Mouse (Mus musculus): ENCODE results near the gene Grb14.

DNA sequence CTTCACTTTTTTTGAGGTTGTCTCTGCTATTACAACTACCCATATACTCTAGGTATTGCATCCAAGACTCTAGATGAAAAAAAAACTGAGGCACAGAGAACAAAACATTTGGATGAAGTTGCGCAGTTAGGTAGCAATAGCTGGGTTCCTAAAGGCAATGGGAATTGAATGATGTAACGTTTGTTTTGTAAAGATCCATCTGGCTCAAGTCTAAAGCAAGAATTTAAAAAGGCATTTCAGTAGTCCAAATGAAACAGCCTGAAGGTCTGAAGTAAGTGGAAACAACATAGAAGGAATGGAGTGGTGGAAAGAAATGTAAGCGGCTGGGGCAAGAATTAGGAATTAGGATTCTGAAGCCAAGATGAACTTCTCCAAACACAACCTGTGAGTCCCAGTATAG, 26.0 kb upstream of the Grb14 start:
- TF ChIP-seq CTCF (conservative IDR thresholded peaks at IDR 0.05; ENCODE audit: insufficient read depth, insufficient read length, low read depth, low read length) (no peak), POLR2A (IDR thresholded peaks at IDR 0.05; ENCODE audit: low read depth, low read length) (no peak)
